Mouse (Mus musculus) macrophage (primary cell): Measurements from ENCODE around the gene Apobec3. TPM values are rescaled to one million over a fixed set of nuclear protein-coding genes. Genes with fewer than 3 reads are reported as not detected.

ENCODE experiments used
- H3K27ac ChIP-seq: fragments of 350-480 bp; formaldehyde crosslinking; 2 replicates; pipeline ENCODE4 v1.9.0; 2021
- H3K36me3 ChIP-seq: fragments of 350-480 bp; formaldehyde crosslinking; 2 replicates; pipeline ENCODE4 v1.9.0; 2021; ENCODE audit errors: inconsistent target
- H3K4me3 ChIP-seq: fragments of 350-480 bp; formaldehyde crosslinking; 2 replicates; pipeline ENCODE4 v1.9.0; 2021; ENCODE audit errors: inconsistent target
- H3K79me2 ChIP-seq: fragments of 350-480 bp; formaldehyde crosslinking; 2 replicates; pipeline ENCODE4 v1.9.0; 2021; ENCODE audit errors: inconsistent target
- WGBS: methylation state at CpG from one replicate; pipeline ENCODE4 v1.1.7; 2026; ENCODE audit warnings: inconsistent platforms; ENCODE audit not compliant: missing documents; 5-methylcytosine and 5-hydroxymethylcytosine counted together
- polyA plus RNA-seq: library from polyadenylated mRNA; stranded (reverse); fragments of 250-400 nt; gene quantifications from 3 replicates; pipeline ENCODE4 v1.2.4, GENCODE M21; 2018; ENCODE audit warnings: inconsistent platforms

Gene Apobec3
- polyA plus RNA-seq, 1 experiment from 2014 or later, result 42.5 TPM

DNA sequence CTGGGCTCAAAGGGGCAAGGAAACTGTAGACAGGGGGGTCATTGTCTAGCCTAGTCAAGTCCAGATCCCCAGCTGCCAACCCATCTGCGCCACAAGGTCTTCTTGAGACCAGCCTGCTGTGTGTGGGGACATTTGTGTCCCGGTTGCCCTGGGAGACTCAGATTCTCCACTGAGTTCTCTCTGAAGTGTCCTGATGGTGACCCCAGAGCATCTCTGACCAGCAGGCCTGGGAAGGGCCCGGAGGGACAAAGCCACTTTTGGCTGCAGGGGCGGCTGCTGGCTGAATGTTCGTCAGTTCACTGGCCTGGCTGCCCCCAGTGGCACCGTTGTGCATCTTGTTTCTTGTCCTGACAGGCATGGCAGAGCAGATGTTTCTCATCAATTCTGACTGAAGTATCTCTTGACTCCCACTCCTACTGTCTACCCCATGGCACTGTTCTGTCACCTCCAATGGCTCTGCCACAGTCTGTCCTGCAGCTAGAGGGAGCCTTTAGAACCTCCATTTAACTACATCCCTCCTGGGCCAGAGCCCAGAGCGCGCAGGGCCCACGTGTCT, 70.0 kb downstream of the Apobec3 start:
- Histone ChIP-seq H3K79me2 (no peaks in the 10 kb centered on the region), H3K4me3 (no peak overlapping the region), H3K36me3 (no peaks in the 10 kb centered on the region), H3K27ac (no peak overlapping the region)
- WGBS, result 87% methylated on average over 9 of the region's 9 CpGs

DNA sequence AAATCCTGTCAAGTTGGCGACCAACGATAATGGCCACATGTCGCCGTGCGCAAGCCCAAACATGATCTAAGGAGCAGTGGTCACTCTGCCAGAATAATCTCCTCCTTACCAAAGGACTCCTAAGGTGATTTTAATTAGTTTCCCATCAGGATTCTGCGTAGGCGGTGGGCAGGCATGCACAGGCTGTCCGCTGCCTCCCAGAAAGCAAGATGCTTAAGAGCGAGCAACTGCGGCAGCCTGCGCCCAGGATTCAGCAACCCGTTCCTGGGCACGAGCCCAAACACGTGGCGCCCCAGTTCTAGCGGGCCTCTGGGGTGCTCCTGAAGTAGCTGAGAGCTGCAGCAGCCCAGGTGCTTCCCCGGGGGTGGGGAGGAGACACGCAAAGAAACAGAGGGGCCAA, 71.2 kb downstream of the Apobec3 start:
- Histone ChIP-seq H3K27ac (no peak overlapping the region), H3K79me2 (no peaks in the 10 kb centered on the region), H3K36me3 (no peaks in the 10 kb centered on the region), H3K4me3 (no peak overlapping the region)
- WGBS, result 95% methylated on average over 18 of the region's 18 CpGs

DNA sequence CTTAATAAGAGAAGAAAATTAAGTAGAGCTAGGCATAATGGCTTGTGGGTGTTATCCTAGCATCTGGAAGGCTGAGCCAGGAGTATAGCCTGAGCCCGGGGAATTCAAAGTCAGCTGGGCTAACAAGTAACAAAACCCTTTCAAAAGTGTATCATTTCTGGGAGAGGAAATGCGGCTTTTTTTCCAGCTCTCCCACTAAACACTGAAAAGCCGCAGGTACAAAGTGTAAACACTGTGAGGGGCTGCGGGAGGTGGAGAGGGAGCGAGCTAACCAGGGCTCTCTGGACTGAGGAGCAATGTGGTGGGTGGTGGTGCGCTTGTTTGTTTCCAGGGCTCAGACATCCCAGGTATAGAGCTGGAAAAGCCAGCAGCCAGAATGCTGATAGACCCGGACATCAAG, 72.9 kb downstream of the Apobec3 start:
- H3K4me3 ChIP-seq, result no peak overlapping the region
- H3K27ac ChIP-seq, result no peak overlapping the region
- 88% methylated on average over 6 of the region's 7 CpGs for WGBS
- no peaks in the 10 kb centered on the region for H3K36me3 ChIP-seq
- no peaks in the 10 kb centered on the region for H3K79me2 ChIP-seq

Other genes with a start within 250 kb of the Apobec3 start
- 0.34 to 1.0 TPM in 2 of 3 replicates, not detected in the other for gene Fam227a, start 232.7 kb upstream of the Apobec3 start, polyA plus RNA-seq
- 11.0 to 24.8 TPM (median 14.4 TPM) in 3 replicates for gene Cby1, start 232.5 kb upstream of the Apobec3 start, polyA plus RNA-seq
- gene Tomm22, start 220.8 kb upstream of the Apobec3 start, polyA plus RNA-seq, result 71.6 to 131 TPM (median 97.1 TPM) in 3 replicates
- gene Josd1, start 203.7 kb upstream of the Apobec3 start, polyA plus RNA-seq, result 13.3 to 18.4 TPM (median 16.8 TPM) in 3 replicates
- 18.0 to 29.2 TPM (median 22.4 TPM) in 3 replicates for gene Gtpbp1, start 200.8 kb upstream of the Apobec3 start, polyA plus RNA-seq
- gene Sun2, start 149.1 kb upstream of the Apobec3 start, polyA plus RNA-seq, result 29.8 to 44.7 TPM (median 30.4 TPM) in 3 replicates
- gene Dnal4, start 113.8 kb upstream of the Apobec3 start, polyA plus RNA-seq, result 16.8 to 18.9 TPM (median 17.3 TPM) in 3 replicates
- gene Nptxr, start 86.9 kb upstream of the Apobec3 start, polyA plus RNA-seq, result 0.20 to 0.89 TPM (median 0.76 TPM) in 3 replicates
- gene Npcd, start 57.4 kb upstream of the Apobec3 start, polyA plus RNA-seq, result not detected in 3 replicates
- gene Cbx6, start 57.0 kb upstream of the Apobec3 start, polyA plus RNA-seq, result 5.7 to 7.7 TPM (median 6.8 TPM) in 3 replicates
- gene Cbx7, start 79.5 kb downstream of the Apobec3 start, polyA plus RNA-seq, result 1.2 to 5.5 TPM (median 4.3 TPM) in 3 replicates
- 10.0 to 24.1 TPM (median 11.9 TPM) in 3 replicates for gene Pdgfb, start 123.3 kb downstream of the Apobec3 start, polyA plus RNA-seq
- 139 to 428 TPM (median 314 TPM) in 3 replicates for gene Syngr1, start 199.7 kb downstream of the Apobec3 start, polyA plus RNA-seq
- gene Rpl3, start 200.2 kb downstream of the Apobec3 start, polyA plus RNA-seq, result 633 to 940 TPM (median 770 TPM) in 3 replicates
- 10.5 to 14.4 TPM (median 12.8 TPM) in 3 replicates for gene Tab1, start 241.5 kb downstream of the Apobec3 start, polyA plus RNA-seq